Mouse (Mus musculus) MEL (cell line): ENCODE results near the gene Efna4. TPM values are rescaled to one million over a fixed set of nuclear protein-coding genes. Genes with fewer than 3 reads are reported as not detected.

Source experiments
- DNase-seq: peaks from one replicate; pipeline ENCODE4 v3.0.0; 2011; ENCODE audit warnings: low read depth, low spot score
- H3K27ac ChIP-seq: 2 replicates; pipeline ENCODE4 v1.5.1; 2012; ENCODE audit warnings: low read depth, mild to moderate bottlenecking, control low read depth, low read length, moderate library complexity; ENCODE audit not compliant: control insufficient read depth
- H3K27me3 ChIP-seq, 2 experiments: fragments of 150-350 bp in 1 of 2; sonication (generic) in 1 of 2; 2 replicates each; pipeline ENCODE4 v1.6.1; 2012; ENCODE audit warnings: low read length in 2 of 2, mild to moderate bottlenecking in 2 of 2, improper control_type of control experiment in 1 of 2, moderate library complexity in 1 of 2; ENCODE audit not compliant: insufficient read depth in 2 of 2, control insufficient read depth in 1 of 2
- H3K36me3 ChIP-seq, 2 experiments: 2 replicates each; pipeline ENCODE4 v1.6.1; 2012 to 2014; ENCODE audit warnings: low read length in 2 of 2, improper control_type of control experiment in 1 of 2, inconsistent platforms in 1 of 2, mild to moderate bottlenecking in 1 of 2; ENCODE audit not compliant: insufficient read depth in 2 of 2, control insufficient read depth in 1 of 2
- H3K4me1 ChIP-seq, 2 experiments: fragments of 150-350 bp in 1 of 2; sonication (generic) in 1 of 2; 2 replicates each; pipeline ENCODE4 v1.6.1; 2012; ENCODE audit warnings: low read length in 2 of 2, improper control_type of control experiment in 1 of 2, mild to moderate bottlenecking in 1 of 2; ENCODE audit not compliant: insufficient read depth in 2 of 2, control insufficient read depth in 1 of 2
- H3K4me3 ChIP-seq, 2 experiments: fragments of 150-350 bp in 1 of 2; sonication (generic) in 1 of 2; 2 replicates each; pipeline ENCODE4 v1.5.1; 2012; ENCODE audit warnings: low read depth in 2 of 2, low read length in 2 of 2, mild to moderate bottlenecking in 2 of 2, moderate library complexity in 2 of 2, control low read depth in 1 of 2, improper control_type of control experiment in 1 of 2; ENCODE audit not compliant: control insufficient read depth in 1 of 2, insufficient read depth in 1 of 2
- H3K79me2 ChIP-seq: 2 replicates; pipeline ENCODE4 v1.6.1; 2012; ENCODE audit warnings: mild to moderate bottlenecking, low read length, moderate library complexity; ENCODE audit not compliant: control insufficient read depth, poor library complexity, insufficient read depth
- H3K9ac ChIP-seq: 2 replicates; pipeline ENCODE4 v1.6.1; 2012; ENCODE audit warnings: low read depth, mild to moderate bottlenecking, control low read depth, low read length, moderate library complexity; ENCODE audit not compliant: control insufficient read depth, poor library complexity, severe bottlenecking
- H3K9me3 ChIP-seq: fragments of 150-350 bp; sonication (generic); replicated peaks from 2 replicates; pipeline ENCODE4 v1.6.1; 2012; ENCODE audit warnings: mild to moderate bottlenecking, low read length, improper control_type of control experiment, moderate library complexity; ENCODE audit not compliant: insufficient read depth
- CHD1 ChIP-seq: IDR thresholded peaks from 2 replicates; pipeline ENCODE4 v1.6.1; 2012; ENCODE audit warnings: low read depth, mild to moderate bottlenecking, inconsistent platforms, low read length, improper control_type of control experiment
- CHD2 ChIP-seq: IDR thresholded peaks from 2 replicates; pipeline ENCODE4 v1.6.1; 2011; ENCODE audit warnings: low read length, improper control_type of control experiment
- CTCF ChIP-seq, 3 experiments: IDR thresholded peaks in 2 of 3; conservative IDR thresholded peaks in 1 of 3; 2 replicates each; pipeline ENCODE4 v1.5.1; 2011 to 2012; ENCODE audit warnings: low read length in 3 of 3, low read depth in 2 of 3, mild to moderate bottlenecking in 2 of 3, improper control_type of control experiment in 1 of 3, inconsistent platforms in 1 of 3, mixed read lengths in 1 of 3, moderate library complexity in 1 of 3; ENCODE audit not compliant: control insufficient read depth in 1 of 3, insufficient read depth in 1 of 3, poor library complexity in 1 of 3, severe bottlenecking in 1 of 3
- E2F4 ChIP-seq: IDR thresholded peaks from 2 replicates; pipeline ENCODE4 v1.6.1; 2011; ENCODE audit warnings: low read depth, low read length, improper control_type of control experiment, borderline replicate concordance
- EP300 ChIP-seq, 2 experiments: IDR thresholded peaks; 2 replicates each; pipeline ENCODE4 v1.6.1; 2011; ENCODE audit warnings: improper control_type of control experiment in 2 of 2, low read length in 2 of 2, low read depth in 1 of 2, mild to moderate bottlenecking in 1 of 2
- ETS1 ChIP-seq: IDR thresholded peaks from 2 replicates; pipeline ENCODE4 v1.6.1; 2012; ENCODE audit warnings: low read depth, mild to moderate bottlenecking, inconsistent platforms, low read length, improper control_type of control experiment, moderate library complexity
- GABPA ChIP-seq: IDR thresholded peaks from 2 replicates; pipeline ENCODE4 v1.6.1; 2012; ENCODE audit warnings: low read depth, mild to moderate bottlenecking, inconsistent platforms, low read length, improper control_type of control experiment, moderate library complexity
- GATA1 ChIP-seq: IDR thresholded peaks from 2 replicates; pipeline ENCODE4 v1.6.1; 2011; ENCODE audit warnings: low read depth, low read length, improper control_type of control experiment
- HCFC1 ChIP-seq: IDR thresholded peaks from 2 replicates; pipeline ENCODE4 v1.6.1; 2012; ENCODE audit warnings: low read depth, mild to moderate bottlenecking, inconsistent platforms, low read length, improper control_type of control experiment, moderate library complexity
- JUND ChIP-seq: IDR thresholded peaks from 2 replicates; pipeline ENCODE4 v1.6.1; 2011; ENCODE audit warnings: low read depth, mild to moderate bottlenecking, improper control_type of control experiment, low read length
- KAT2A ChIP-seq: conservative IDR thresholded peaks from 2 replicates; pipeline ENCODE4 v1.6.1; 2012; ENCODE audit warnings: low read depth, low read length, improper control_type of control experiment, inconsistent platforms
- MAFK ChIP-seq: IDR thresholded peaks from 2 replicates; pipeline ENCODE4 v1.6.1; 2011; ENCODE audit warnings: low read depth, mild to moderate bottlenecking, low read length, improper control_type of control experiment, borderline replicate concordance
- MAX ChIP-seq: IDR thresholded peaks from 2 replicates; pipeline ENCODE4 v1.6.1; 2011; ENCODE audit warnings: low read length, improper control_type of control experiment
- MAZ ChIP-seq: IDR thresholded peaks from 2 replicates; pipeline ENCODE4 v1.6.1; 2012; ENCODE audit warnings: low read depth, mild to moderate bottlenecking, inconsistent platforms, low read length, improper control_type of control experiment
- MEF2A ChIP-seq: IDR thresholded peaks from 2 replicates; pipeline ENCODE4 v1.6.1; 2014; ENCODE audit warnings: low read depth, mild to moderate bottlenecking, inconsistent platforms, low read length, improper control_type of control experiment; ENCODE audit not compliant: poor library complexity, insufficient replicate concordance, severe bottlenecking; ENCODE audit errors: extremely low read depth
- MXI1 ChIP-seq: IDR thresholded peaks from 2 replicates; pipeline ENCODE4 v1.6.1; 2011; ENCODE audit warnings: mild to moderate bottlenecking, low read depth, low read length, improper control_type of control experiment
- MYB ChIP-seq: IDR thresholded peaks from 2 replicates; pipeline ENCODE4 v1.6.1; 2011; ENCODE audit warnings: mild to moderate bottlenecking, low read depth, low read length, improper control_type of control experiment
- MYC ChIP-seq: IDR thresholded peaks from 2 replicates; pipeline ENCODE4 v1.6.1; 2011; ENCODE audit warnings: low read depth, mild to moderate bottlenecking, low read length, improper control_type of control experiment, moderate library complexity
- POLR2A ChIP-seq, 2 experiments: IDR thresholded peaks; 2 replicates each; pipeline ENCODE4 v1.6.1; 2011 to 2012; ENCODE audit warnings: low read length in 2 of 2, mild to moderate bottlenecking in 2 of 2, control low read depth in 1 of 2, improper control_type of control experiment in 1 of 2, low read depth in 1 of 2, moderate library complexity in 1 of 2; ENCODE audit not compliant: control insufficient read depth in 1 of 2, insufficient read depth in 1 of 2, poor library complexity in 1 of 2
- POLR2AphosphoS2 ChIP-seq: IDR thresholded peaks from 2 replicates; pipeline ENCODE4 v1.6.1; 2011; ENCODE audit warnings: low read length, improper control_type of control experiment
- RAD21 ChIP-seq: IDR thresholded peaks from 2 replicates; pipeline ENCODE4 v1.6.1; 2011; ENCODE audit warnings: mild to moderate bottlenecking, low read depth, low read length, improper control_type of control experiment
- RCOR1 ChIP-seq: IDR thresholded peaks from 2 replicates; pipeline ENCODE4 v1.6.1; 2012; ENCODE audit warnings: low read depth, mild to moderate bottlenecking, inconsistent platforms, low read length, improper control_type of control experiment
- SIN3A ChIP-seq: IDR thresholded peaks from 2 replicates; pipeline ENCODE4 v1.6.1; 2012; ENCODE audit warnings: low read length, improper control_type of control experiment, inconsistent platforms
- SMC3 ChIP-seq: IDR thresholded peaks from 2 replicates; pipeline ENCODE4 v1.6.1; 2011; ENCODE audit warnings: low read depth, low read length, improper control_type of control experiment
- TAL1 ChIP-seq: IDR thresholded peaks from 2 replicates; pipeline ENCODE4 v1.6.1; 2012; ENCODE audit warnings: mild to moderate bottlenecking, inconsistent platforms, low read length, moderate library complexity, mixed read lengths
- TBP ChIP-seq: IDR thresholded peaks from 2 replicates; pipeline ENCODE4 v1.8.0; 2011; ENCODE audit warnings: low read depth, low read length, improper control_type of control experiment
- UBTF ChIP-seq: IDR thresholded peaks from 2 replicates; pipeline ENCODE4 v1.6.1; 2012; ENCODE audit warnings: low read depth, mild to moderate bottlenecking, inconsistent platforms, low read length, improper control_type of control experiment, moderate library complexity, borderline replicate concordance; ENCODE audit not compliant: insufficient read depth
- USF1 ChIP-seq: IDR thresholded peaks from 2 replicates; pipeline ENCODE4 v1.6.1; 2014; ENCODE audit warnings: low read depth, mild to moderate bottlenecking, inconsistent platforms, low read length, improper control_type of control experiment, moderate library complexity
- USF2 ChIP-seq, 2 experiments: IDR thresholded peaks; 2 replicates each; pipeline ENCODE4 v1.6.1; 2011 to 2012; ENCODE audit warnings: improper control_type of control experiment in 2 of 2, low read length in 2 of 2, borderline replicate concordance in 1 of 2, inconsistent platforms in 1 of 2, low read depth in 1 of 2, mild to moderate bottlenecking in 1 of 2; ENCODE audit not compliant: insufficient read depth in 1 of 2
- ZC3H11A ChIP-seq: IDR thresholded peaks from 2 replicates; pipeline ENCODE4 v1.6.1; 2012; ENCODE audit warnings: low read depth, mild to moderate bottlenecking, inconsistent platforms, low read length, improper control_type of control experiment
- ZKSCAN1 ChIP-seq: IDR thresholded peaks from 2 replicates; pipeline ENCODE4 v1.6.1; 2012; ENCODE audit warnings: low read depth, mild to moderate bottlenecking, inconsistent platforms, low read length, improper control_type of control experiment, moderate library complexity
- ZMIZ1 ChIP-seq: IDR thresholded peaks from 2 replicates; pipeline ENCODE4 v1.6.1; 2012; ENCODE audit warnings: low read depth, mild to moderate bottlenecking, inconsistent platforms, low read length, improper control_type of control experiment, moderate library complexity
- ZNF384 ChIP-seq: IDR thresholded peaks from 2 replicates; pipeline ENCODE4 v1.6.1; 2012; ENCODE audit warnings: low read depth, mild to moderate bottlenecking, inconsistent platforms, low read length, improper control_type of control experiment
- polyA plus RNA-seq, 2 experiments: library from polyadenylated mRNA; stranded (reverse) in 1 of 2; unstranded in 1 of 2; fragments of >175 nt in 1 of 2; fragments of >200 nt in 1 of 2; gene quantifications; 2 replicates each; pipeline versions ENCODE4 v1.2.1 to v1.2.4; 2012; ENCODE audit warnings: low replicate concordance in 2 of 2, low read depth in 1 of 2; ENCODE audit not compliant: insufficient read length in 2 of 2, insufficient read depth in 1 of 2, missing spikeins in 1 of 2
- total RNA-seq: library from RNA; depleted of rRNA; stranded (reverse); fragments of 300-350 nt; gene quantifications from 2 replicates; pipeline ENCODE4 v1.2.3, GENCODE M21; 2012

Efna4 gene
- total and polyA plus RNA-seq, 3 experiments = 1.9 to 4.5 TPM; not detected in 1

GRCm38 (mm10) chr3:89317246-89317645, 20.6 kb downstream of the Efna4 start:
- TF ChIP-seq SIN3A (0 out of 2 replicates have a peak, but pooled peaks have one; percentile 11), SMC3 (no peak)
- no peak overlapping the region for H3K9ac ChIP-seq
- peaks cover 27% of the 10 kb centered on the region in 2 experiments for H3K27me3 ChIP-seq
- H3K27ac ChIP-seq = no peak overlapping the region
- H3K4me1 ChIP-seq = peaks cover 4 to 5% of the 10 kb centered on the region in 2 experiments
- H3K9me3 ChIP-seq = no peaks in the 10 kb centered on the region
- H3K36me3 ChIP-seq = no peaks in the 10 kb centered on the region
- no peak for DNase-seq
- H3K4me3 ChIP-seq = no peak overlapping the region
- no peaks in the 10 kb centered on the region for H3K79me2 ChIP-seq

DNA sequence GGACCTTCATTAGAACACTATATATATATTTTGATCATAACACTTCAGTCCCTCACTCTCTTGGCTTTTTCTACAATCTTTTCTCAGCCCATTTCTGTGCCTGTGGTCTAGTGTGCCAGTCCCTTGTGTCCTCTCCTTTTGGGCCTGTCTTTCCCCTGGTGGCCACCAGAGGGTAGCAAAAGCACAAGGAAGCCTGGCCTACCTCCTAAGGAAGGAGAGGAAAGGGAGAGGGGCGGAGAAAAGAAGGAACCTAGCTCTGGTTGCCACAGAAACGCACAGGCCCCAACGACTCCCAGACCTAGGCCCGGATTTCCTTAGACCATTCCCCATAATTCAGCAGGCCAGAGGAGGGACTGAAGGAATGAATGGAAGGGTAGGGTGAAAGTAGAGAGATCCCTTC, 21.0 kb downstream of the Efna4 start:
- peak; percentile 88 for DNase-seq
- H3K9ac ChIP-seq = no peak overlapping the region
- H3K4me3 ChIP-seq = no peak overlapping the region
- H3K79me2 ChIP-seq = no peaks in the 10 kb centered on the region
- no peaks in the 10 kb centered on the region for H3K36me3 ChIP-seq
- peaks cover 0 to 1% of the 10 kb centered on the region in 2 experiments; a peak in 2 of 4 replicates for H3K4me1 ChIP-seq
- H3K27me3 ChIP-seq = peaks cover 24 to 25% of the 10 kb centered on the region in 2 experiments
- no peak overlapping the region for H3K27ac ChIP-seq
- H3K9me3 ChIP-seq = no peaks in the 10 kb centered on the region
- TF ChIP-seq ZKSCAN1 (no peak), UBTF (no peak), MAZ (peak; percentile 52; the same call in 1 of the 2 replicates), JUND (peak; percentile 46; the same call in 1 of the 2 replicates), MYC (no peak), TAL1 (no peak), USF2 (IDR thresholded peaks at IDR 0.05; ENCODE audit: borderline replicate concordance in 1 of 2, insufficient read depth in 1 of 2, low read depth in 1 of 2, low read length in 2 of 2) (no peak), MYB (no peak), CHD1 (no peak), ZMIZ1 (no peak), ZNF384 (no peak), USF1 (no peak), TBP (no peak), EP300 (IDR thresholded peaks at IDR 0.05; ENCODE audit: low read depth in 1 of 2, low read length in 2 of 2) (no peak), GABPA (no peak), MXI1 (no peak), POLR2AphosphoS2 (no peak), E2F4 (no peak), POLR2A (IDR thresholded peaks at IDR 0.05; ENCODE audit: control insufficient read depth in 1 of 2, insufficient read depth in 1 of 2, low read depth in 1 of 2, low read length in 2 of 2, poor library complexity in 1 of 2) (no peak), KAT2A (no peak), SIN3A (peak; percentile 56; the same call in 1 of the 2 replicates), MEF2A (no peak), RAD21 (peak; percentile 98), ZC3H11A (peak; percentile 94), RCOR1 (no peak), ETS1 (no peak), CTCF (IDR thresholded peaks at IDR 0.05 in 2 of 3, conservative IDR thresholded peaks at IDR 0.05 in 1 of 3; ENCODE audit: control insufficient read depth in 1 of 3, insufficient read depth in 1 of 3, low read depth in 2 of 3, low read length in 3 of 3, poor library complexity in 1 of 3, severe bottlenecking in 1 of 3) (peak; percentile 97 to 99 (median 98); a peak in 5 of 6 replicates), HCFC1 (no peak), CHD2 (no peak), MAX (no peak), MAFK (no peak), GATA1 (no peak)
